Mouse (Mus musculus): ENCODE data around the gene Vmn1r165. TPM values are rescaled to one million over a fixed set of nuclear protein-coding genes. Genes with fewer than 3 reads are reported as not detected.
"Not testable (repeated sequence)": the region's sequence is repeated elsewhere in the genome, so short reads cannot be mapped to it uniquely, and the experiment has no call there.

The Vmn1r165 gene
- total RNA-seq (2017): not detected in 3 replicates

DNA sequence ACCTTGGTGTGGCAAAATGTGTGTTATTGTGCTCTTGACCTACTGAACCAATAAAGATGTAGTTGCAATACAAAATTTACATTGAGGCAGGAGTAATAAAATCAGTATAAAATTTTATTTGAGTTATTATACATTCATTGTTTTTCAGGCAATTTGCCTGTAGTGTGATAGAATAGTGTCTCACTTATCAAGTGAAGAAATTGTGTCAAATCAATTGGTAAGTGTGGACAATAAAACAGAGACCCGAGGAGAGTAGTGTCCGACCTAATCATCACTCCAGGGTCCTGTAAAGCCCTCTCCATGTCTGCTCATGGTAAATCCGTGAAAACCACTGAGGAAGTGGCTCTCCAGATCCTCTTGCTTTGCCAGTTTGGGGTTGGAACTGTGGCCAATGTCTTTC is at the start of gene Vmn1r165:
TSS of gene Vmn1r165 (plus strand) at position 301 of the 400 bp plus-strand sequence.
- not testable (repeated sequence) for ATAC-seq (replicated peaks; ENCODE audit: insufficient number of reproducible peaks, low FRiP score, low TSS enrichment, poor library complexity, severe bottlenecking)

- ATAC-seq (replicated peaks; ENCODE audit: insufficient number of reproducible peaks, low FRiP score, low TSS enrichment, poor library complexity, severe bottlenecking): not testable (repeated sequence)
Observed at GRCm38 (mm10) chr7:23251582-23251981, 34.5 kb downstream of the Vmn1r165 start, which contains the start of gene Vmn1r166. Vmn1r166 (minus strand) TSS chr7:23251682.

Other genes starting within 250 kb of the Vmn1r165 start
- gene Gm4214, start 232.7 kb upstream of the Vmn1r165 start, total RNA-seq (2017): not detected in 3 replicates
- not detected in 3 replicates for gene Gm4216, start 197.4 kb upstream of the Vmn1r165 start, total RNA-seq (2017)
- not detected in 3 replicates for gene Vmn1r163, start 161.8 kb upstream of the Vmn1r165 start, total RNA-seq (2017)
- gene Gm8720, start 149.9 kb upstream of the Vmn1r165 start, total RNA-seq (2017): not detected in 3 replicates
- not detected in 3 replicates for gene Gm10662, start 72.9 kb upstream of the Vmn1r165 start, total RNA-seq (2017)
- not detected in 3 replicates for gene Vmn1r166, start 34.4 kb downstream of the Vmn1r165 start, total RNA-seq (2017)
- not detected in 3 replicates for gene Gm6902, start 61.6 kb downstream of the Vmn1r165 start, total RNA-seq (2017)
- gene Nlrp4e, start 83.9 kb downstream of the Vmn1r165 start, total RNA-seq (2017): not detected in 3 replicates
- gene Nlrp5, start 168.6 kb downstream of the Vmn1r165 start, total RNA-seq (2017): not detected in 3 replicates

All from monocyte, adult 5-6 weeks (primary cell).